Mouse (Mus musculus): ENCODE measurements at regions not wholly inside any gene's neighbourhood (a gene's known extent, or its start where the extent isn't known, plus 50 kb on each side); places are given as distances from the start of the nearest gene placed in this dataset.

DNA sequence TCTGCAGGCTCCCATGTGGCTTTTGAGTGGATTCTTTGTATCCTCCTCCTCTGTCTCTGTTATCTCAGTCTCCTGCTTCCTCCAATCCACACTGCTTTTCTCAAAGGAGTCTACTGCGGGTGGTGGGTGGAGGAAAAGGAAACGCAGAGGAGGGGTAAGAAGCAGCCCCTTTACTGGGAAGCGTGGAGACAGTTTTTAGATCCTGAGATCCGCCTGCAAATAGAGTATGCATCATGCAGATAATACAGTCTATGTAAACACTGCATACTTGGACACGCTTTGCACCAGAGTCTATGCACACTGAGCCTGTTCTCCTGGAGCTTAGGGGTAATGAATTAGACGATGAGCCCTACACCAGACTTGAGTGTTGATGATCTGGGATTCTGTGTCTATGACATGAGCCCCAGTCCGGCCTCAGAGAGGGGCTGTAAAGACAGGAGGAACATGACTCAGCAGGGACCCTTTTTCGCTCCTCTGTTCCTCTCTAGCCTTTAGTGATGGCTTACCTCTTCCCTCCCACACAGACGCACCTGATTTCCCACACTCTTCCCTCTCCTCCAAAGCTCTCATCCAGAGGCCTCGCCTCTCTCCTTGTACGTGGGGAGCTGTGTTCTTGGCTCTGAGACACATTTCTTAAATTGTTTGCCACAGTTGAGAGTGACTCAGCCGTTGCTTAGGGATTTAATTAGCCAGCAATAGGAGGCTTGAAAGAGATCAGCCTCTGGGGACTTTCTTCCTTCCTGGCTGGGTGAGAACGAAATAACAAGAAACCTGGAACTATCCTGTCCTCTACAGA is 67.3 kb upstream of the Ppp2r5a start:
- TF ChIP-seq POLR2A (IDR thresholded peaks at IDR 0.05; ENCODE audit: low read depth, low read length) (no peak), CTCF (IDR thresholded peaks at IDR 0.05; ENCODE audit: extremely low read depth, insufficient read length, insufficient replicate concordance, low read depth, low read length) (no peak)

Data from small intestine, adult 2 months (tissue).